Mouse (Mus musculus): ENCODE results near the gene Gm20388. TPM values are rescaled to one million over a fixed set of nuclear protein-coding genes. Genes with fewer than 3 reads are reported as not detected.

Gene Gm20388
- total RNA-seq, 2 experiments from 2014 or later: 10.7 TPM; not detected in 1

GRCm38 (mm10) chr8:123654763-123655162 is 3744.1 kb downstream of the Gm20388 start:
- DNase-seq (ENCODE audit: low spot score in 2 of 2): no peak

DNA sequence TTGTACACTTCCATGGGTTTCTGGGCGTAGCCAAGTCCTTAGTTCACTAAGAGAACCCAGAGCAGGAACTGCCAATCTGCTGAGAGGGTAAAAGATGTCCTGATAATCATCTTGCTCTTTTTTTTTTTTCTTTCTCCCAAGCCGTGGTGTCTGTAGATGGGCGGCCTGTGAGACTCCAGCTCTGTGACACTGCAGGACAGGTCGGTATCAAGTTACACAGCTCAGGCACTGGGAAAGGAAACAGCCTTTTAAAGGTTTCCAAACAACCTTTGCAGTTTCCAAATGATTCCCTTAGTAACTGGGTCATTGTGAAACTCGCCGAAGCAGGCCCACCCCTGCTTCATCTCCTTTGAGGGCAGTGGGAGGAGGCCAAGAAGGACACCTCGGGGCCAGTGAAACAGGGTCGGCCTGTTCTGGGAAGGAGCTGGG is 3744.7 kb downstream of the Gm20388 start:
- no peak for DNase-seq (ENCODE audit: low spot score in 2 of 2)

- DNase-seq (ENCODE audit: low spot score in 2 of 2): no peak
Measured at GRCm38 (mm10) chr8:123657826-123658225, 3747.2 kb downstream of the Gm20388 start.

- DNase-seq (ENCODE audit: low spot score in 2 of 2): no peak
Measured at GRCm38 (mm10) chr8:123659469-123660057, 3748.9 kb downstream of the Gm20388 start.

DNA sequence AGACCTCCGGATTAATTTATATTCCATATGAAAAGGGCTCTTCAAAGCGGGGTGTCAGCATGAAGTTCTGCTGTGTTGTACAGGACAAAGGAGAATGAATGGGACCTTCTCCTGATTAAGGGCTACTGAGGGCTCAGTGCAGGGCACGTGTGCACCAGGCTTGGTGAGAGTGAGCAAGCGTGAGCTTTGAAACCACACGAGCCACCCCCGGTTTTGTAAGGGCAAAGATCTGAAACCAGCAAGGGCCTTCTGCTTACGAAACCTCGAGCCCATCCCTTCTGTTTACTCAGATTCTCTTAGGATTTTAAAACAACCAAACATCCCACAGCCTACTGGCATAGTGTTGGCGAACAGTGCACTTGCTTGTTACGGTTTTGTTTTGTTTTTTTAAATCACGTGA is 3750.9 kb downstream of the Gm20388 start:
- DNase-seq (ENCODE audit: low spot score in 2 of 2): no peak

DNA sequence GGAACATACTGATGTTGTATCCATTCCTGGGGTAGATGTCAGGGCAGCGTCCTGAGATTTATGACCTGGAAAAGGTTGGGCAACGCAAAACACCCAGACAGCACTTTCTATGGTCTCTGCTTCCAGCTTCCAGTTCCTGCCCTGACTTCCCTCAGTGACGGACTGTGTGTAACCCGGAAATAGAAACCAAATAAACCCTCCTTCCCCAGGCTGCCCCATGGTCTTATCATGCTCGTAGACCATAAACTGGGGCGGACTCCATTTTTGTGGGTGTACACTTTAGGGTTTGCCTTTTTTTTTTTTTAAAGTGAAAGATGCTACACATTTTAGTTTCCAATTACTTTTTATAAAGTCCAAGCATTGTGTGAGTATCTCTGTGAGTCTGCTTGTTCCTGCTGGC is 3754.9 kb downstream of the Gm20388 start:
- DNase-seq (ENCODE audit: low spot score in 2 of 2): no peak

GRCm38 (mm10) chr8:123666832-123667231 is 3756.2 kb downstream of the Gm20388 start:
- DNase-seq (ENCODE audit: low spot score in 2 of 2): no peak

GRCm38 (mm10) chr8:123668681-123669080 is 3758.0 kb downstream of the Gm20388 start:
- no peak for DNase-seq (ENCODE audit: low spot score in 2 of 2)

GRCm38 (mm10) chr8:123670766-123671165 is 3760.1 kb downstream of the Gm20388 start:
- no peak for DNase-seq (ENCODE audit: low spot score in 2 of 2)

- no peak for DNase-seq (ENCODE audit: low spot score in 2 of 2)
Measured at GRCm38 (mm10) chr8:123671454-123671853, 3760.8 kb downstream of the Gm20388 start.

DNA sequence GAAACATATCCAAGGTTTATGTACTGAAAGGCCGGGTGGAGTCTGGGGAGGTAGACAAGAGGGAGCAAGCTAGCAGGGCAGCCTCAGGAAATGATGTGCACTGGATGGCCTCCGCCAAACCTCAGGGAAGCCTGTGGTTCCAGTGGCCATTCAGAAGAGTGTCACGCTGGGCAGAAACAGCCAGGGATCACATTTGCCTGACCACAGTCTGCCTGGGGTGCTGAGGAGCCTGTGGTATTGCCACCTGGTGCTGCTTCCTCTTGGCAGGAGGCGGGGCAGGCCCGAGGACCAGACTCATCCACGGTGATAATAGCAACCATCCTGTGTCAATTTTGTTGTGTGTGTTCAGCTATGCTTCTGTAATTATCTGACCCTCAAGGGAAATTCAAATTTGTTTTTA is 3762.0 kb downstream of the Gm20388 start:
- DNase-seq (ENCODE audit: low spot score in 2 of 2): no peak

DNA sequence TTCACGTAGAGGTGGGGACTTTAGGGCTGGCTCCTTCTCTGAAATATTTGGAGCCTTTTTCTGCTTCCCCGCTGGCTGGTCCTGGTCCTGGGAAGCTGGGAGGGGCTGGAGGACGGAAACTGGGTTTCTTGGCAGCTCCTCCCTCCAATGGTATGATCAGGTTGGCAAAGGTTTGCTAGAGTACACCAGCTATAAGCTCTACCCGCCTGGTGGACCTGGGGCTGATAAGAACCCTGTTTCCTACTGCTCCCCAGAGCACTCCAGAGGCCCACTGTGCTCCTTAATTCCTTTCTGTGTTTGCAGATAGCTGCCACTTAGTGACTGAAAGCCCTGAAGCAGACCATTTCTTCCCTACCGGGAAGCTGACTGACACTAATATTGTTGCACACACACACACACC is 3765.0 kb downstream of the Gm20388 start:
- DNase-seq (ENCODE audit: low spot score in 2 of 2): no peak

GRCm38 (mm10) chr8:123678390-123678789 is 3767.7 kb downstream of the Gm20388 start:
- no peak for DNase-seq (ENCODE audit: low spot score in 2 of 2)

DNA sequence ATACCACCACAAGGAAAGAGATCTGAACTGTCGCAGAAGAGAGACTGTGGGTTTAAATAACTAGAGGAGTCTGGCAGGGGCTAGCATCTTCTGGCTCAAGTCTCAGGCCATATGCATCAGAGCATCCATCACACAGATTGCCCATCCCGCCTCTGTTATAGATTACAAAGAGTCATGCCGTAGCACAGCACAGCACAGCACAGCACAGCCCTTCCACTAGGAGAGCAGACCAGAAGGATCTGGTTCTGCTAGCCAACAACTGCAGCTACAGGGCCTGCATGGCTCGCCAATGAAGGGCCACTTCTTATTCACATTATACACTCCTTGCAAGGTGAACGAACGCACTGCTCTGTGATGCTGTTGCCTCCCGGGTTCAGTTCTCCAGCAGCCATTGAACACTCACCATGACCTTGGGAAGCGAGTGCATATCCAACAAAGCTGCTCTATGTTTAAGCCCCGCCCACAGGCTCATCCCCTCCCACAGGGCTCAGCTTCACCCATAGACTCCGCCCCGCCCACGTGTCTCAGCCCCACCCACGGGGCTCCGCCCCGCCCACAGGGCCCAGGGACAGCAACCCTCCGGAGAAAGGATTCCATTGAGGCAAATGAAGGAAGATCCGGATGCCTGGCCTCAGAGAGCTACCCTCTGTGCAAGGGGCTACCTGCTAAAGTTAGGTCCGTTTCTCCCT is 3771.6 kb downstream of the Gm20388 start:
- no peak for DNase-seq (ENCODE audit: low spot score in 2 of 2)

DNA sequence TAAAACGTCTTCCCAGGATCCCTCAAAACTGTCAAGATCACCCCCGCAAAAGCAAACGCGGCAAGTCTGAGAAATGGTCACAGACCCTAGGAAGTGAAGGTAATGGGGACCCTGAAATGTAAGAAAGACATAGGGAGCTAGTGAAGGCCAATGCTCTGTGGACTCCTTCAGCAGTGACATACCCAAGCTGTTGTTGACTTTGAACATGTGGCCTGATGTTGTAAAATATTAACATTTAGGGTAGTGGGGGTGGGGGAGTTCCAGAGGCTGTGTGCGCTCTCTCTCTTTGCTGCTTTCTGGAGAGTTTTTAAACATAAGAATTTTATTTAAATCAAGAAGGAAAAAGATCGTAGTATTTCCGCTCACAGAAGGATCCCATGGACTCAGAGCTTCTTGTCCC is 3772.7 kb downstream of the Gm20388 start:
- DNase-seq (ENCODE audit: low spot score in 2 of 2): no peak

DNA sequence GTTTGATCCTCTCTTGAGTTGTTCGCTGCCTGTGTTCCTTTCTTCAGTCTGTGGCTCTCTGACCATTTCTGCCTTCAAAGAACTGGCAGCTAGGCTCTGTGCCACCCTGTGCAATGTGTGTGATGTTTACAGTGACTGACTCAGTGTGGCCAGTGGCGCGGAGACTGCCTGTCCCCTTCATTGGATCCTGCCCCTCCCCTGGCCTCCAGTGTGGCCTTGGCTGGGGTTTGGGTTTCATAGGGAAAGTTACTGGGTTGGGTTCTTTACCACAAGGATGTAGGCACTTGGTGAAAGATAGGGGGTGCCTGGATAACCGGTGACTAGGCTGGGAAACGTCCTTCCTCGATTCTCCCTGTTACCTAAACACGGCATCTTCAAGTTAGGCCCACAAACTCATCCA is 3774.2 kb downstream of the Gm20388 start:
- DNase-seq (ENCODE audit: low spot score in 2 of 2): no peak

- DNase-seq (ENCODE audit: low spot score in 2 of 2): no peak
Measured at GRCm38 (mm10) chr8:123685477-123685876, 3774.8 kb downstream of the Gm20388 start.

GRCm38 (mm10) chr8:123687826-123688225 is 3777.2 kb downstream of the Gm20388 start:
- no peak for DNase-seq (ENCODE audit: low spot score in 2 of 2)

DNA sequence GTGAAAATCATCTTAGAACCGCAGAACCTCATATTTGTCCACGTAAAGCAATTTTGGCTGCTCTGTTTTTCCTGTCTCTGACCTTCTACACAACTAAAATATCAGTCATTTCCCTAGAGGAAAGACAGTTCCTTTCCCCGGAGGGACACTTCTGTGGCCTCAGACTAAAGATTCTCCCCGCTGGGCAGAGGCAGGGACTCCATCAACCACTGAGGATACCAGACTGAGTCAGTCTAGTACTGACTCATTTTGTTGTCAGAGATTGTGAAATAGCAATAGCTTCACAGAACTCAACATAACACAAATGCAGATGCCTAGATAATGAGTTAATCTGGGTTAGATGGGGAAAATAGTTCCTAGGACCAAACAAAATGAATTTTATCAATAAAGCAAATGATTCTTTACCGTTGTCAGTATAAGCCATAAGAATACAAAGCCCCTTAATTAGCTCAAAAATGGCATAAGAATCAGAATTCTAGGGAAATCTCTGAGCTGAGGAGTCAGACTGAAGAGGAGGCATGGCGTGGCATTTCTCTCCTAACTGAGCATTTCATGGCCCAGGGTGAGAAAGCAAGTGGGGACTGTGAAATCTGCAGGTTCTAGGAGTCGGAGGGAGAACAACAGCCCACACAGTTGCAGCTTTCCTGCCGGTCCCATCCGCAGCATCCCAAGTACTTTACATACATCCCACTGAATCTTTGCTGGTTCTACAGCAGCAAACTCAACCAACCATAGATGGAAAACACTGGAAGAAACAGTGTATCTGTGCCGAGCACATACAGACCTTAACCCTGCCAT is 3781.7 kb downstream of the Gm20388 start:
- no peak for DNase-seq (ENCODE audit: low spot score in 2 of 2)

DNA sequence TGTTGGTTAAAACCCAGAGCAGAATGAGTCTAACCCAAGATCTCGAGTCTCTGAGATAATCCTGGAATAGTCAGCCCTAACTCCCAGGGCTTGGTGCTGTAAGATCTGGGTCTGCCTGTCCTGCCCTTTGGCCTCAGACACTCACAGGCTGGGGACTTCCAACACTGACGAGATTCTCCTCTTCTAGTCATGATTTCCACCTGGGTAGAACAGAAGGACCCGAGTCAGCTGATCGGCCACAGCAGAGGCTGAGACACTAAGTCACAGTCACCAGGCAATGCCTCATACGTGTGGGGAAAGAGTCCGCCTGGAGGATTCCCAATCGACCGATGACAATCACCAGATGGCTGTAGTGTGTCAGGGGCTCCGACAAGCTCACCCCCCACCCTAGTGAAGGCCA is 3785.5 kb downstream of the Gm20388 start:
- DNase-seq (ENCODE audit: low spot score in 2 of 2): no peak

GRCm38 (mm10) chr8:123697329-123697728 is 3786.7 kb downstream of the Gm20388 start:
- DNase-seq (ENCODE audit: low spot score in 2 of 2): no peak

GRCm38 (mm10) chr8:123700399-123701070 is 3789.9 kb downstream of the Gm20388 start:
- no peak for DNase-seq (ENCODE audit: low spot score in 2 of 2)

Measured in layer of hippocampus, adult 18-20 months (tissue).